ENCODE assay signal across 8 mouse cellular contexts in the genomic region with DNA sequence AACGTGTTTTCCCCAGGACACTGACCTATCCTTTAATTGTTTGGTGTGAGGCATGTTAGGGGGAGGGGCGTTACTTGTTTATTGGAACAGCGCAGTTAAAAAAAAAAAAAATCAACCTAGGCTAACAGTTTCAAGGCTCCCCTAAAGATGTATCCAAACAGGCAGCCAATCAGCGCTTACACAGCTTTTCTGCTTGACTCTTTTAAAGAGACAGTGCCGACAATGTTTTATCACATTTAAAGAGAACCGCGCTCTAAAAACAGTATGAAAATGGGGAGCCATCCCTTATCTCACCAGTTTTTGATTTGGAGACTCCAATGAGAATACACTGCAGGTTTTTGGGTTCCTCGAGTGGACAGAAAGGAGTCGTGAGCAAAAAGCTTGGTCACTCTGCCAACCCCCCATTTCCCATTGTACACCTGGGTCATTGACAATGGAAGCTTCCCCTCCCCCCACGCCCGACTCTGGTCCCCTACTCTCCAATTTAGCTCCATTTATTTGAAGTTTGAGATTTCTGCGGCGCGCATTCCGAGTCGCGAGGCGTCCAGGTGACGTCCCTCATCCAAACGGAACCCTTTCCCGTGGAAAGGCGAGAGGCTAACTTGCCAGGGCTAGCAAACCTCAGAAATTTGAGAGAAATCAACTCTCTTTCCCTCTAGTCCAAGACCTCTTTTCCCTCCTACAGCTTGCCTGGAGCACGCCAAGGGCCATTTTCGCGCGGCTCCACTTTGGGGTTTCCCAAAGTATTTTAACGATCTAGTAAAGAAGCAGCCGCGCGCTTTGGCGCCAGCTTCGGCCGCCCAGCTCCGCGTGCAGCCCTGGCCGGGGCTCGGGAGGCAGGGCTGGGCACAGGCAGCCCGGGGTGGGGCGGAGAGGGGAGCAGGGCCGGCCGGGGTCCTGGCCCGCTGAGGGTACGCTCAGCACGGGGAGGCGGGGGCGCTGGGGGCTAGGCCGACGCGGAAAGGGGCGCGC. TPM values are rescaled to one million over a fixed set of nuclear protein-coding genes. Genes with fewer than 3 reads are reported as not detected.
DNase-seq lines count a peak whose midpoint lies in the region; ATAC-seq and TF ChIP-seq lines count a peak whose summit lies in the region.

A gene (plus strand): TSS at position 501 of the 972 bp plus-strand sequence.

- ATAC-seq in forebrain, postnatal 0 days: peak; percentile 59
- peak; percentile 32 for ATAC-seq in lung, postnatal 0 days

- TF ChIP-seq EP300 in lung, postnatal 0 days (IDR thresholded peaks at IDR 0.05): peak; percentile 98

- H3K9me3 ChIP-seq in forebrain, postnatal 0 days (ENCODE audit: low read length): no peaks in the 10 kb centered on the region
- H3K9me3 ChIP-seq in hindbrain, embryonic 10.5 days: no peaks in the 10 kb centered on the region
- H3K9me3 ChIP-seq in lung, postnatal 0 days (ENCODE audit: low read length): no peaks in the 10 kb centered on the region

- H3K4me2 ChIP-seq in forebrain, postnatal 0 days (ENCODE audit: low read depth): peak within 1 kb of the TSS; percentile 97
- peak within 1 kb of the TSS; percentile 98 for H3K4me2 ChIP-seq in lung, postnatal 0 days (replicated peaks; ENCODE audit: low read depth, low read length)

- TF ChIP-seq CTCF in forebrain, postnatal 0 days (IDR thresholded peaks at IDR 0.05; ENCODE audit: low read depth): no peak
- TF ChIP-seq CTCF in lung, postnatal 0 days (IDR thresholded peaks at IDR 0.05): no peak

- H3K4me1 ChIP-seq in forebrain, postnatal 0 days (ENCODE audit: insufficient read depth): peaks cover 25% of the 10 kb centered on the region
- peaks cover 77% of the 10 kb centered on the region for H3K4me1 ChIP-seq in hindbrain, embryonic 10.5 days (replicated peaks)
- H3K4me1 ChIP-seq in lung, postnatal 0 days (ENCODE audit: insufficient read depth, low read depth, low read length): peaks cover 30% of the 10 kb centered on the region

- DNase-seq in MEL-GATA-1-ER (ENCODE audit: extremely low read depth, low read depth): peak; percentile 93
- DNase-seq in cerebellum, adult 18-20 months: peak; percentile 77 to 80
- DNase-seq in forebrain, postnatal 0 days: peak; percentile 93
- DNase-seq in hindbrain, embryonic 10.5 days (ENCODE audit: low spot score): peak; percentile 82
- peak; percentile 56 to 75 for DNase-seq in layer of hippocampus, postnatal 10 days (ENCODE audit: low spot score in 2 of 2)
- DNase-seq in lung, postnatal 0 days (ENCODE audit: low spot score): peak; percentile 97
- DNase-seq in ovary, postnatal 14 days (ENCODE audit: low spot score): peak; percentile 57
- DNase-seq in thymus, postnatal 10 days (ENCODE audit: low spot score in 2 of 2): peak; percentile 69 to 78

- WGBS in forebrain, postnatal 0 days: under 1% methylated on average over 37 of the region's 51 CpGs
- under 1% methylated on average over 51 of the region's 51 CpGs for WGBS in hindbrain, embryonic 10.5 days
- under 1% methylated on average over 43 of the region's 51 CpGs for WGBS in lung, postnatal 0 days

- H3K27ac ChIP-seq in forebrain, postnatal 0 days (ENCODE audit: low read depth, low read length): peak within 1 kb of the TSS; percentile 92
- peak within 1 kb of the TSS; percentile 100 for H3K27ac ChIP-seq in hindbrain, embryonic 10.5 days
- peak within 1 kb of the TSS; percentile 95 for H3K27ac ChIP-seq in lung, postnatal 0 days (ENCODE audit: low read length)

- H3K9ac ChIP-seq in forebrain, postnatal 0 days: peak within 1 kb of the TSS; percentile 89
- peak within 1 kb of the TSS; percentile 68 for H3K9ac ChIP-seq in lung, postnatal 0 days (replicated peaks; ENCODE audit: low read depth)

- peak within 1 kb of the TSS; percentile 91 for H3K4me3 ChIP-seq in forebrain, postnatal 0 days (ENCODE audit: low read depth, low read length)
- peak within 1 kb of the TSS; percentile 100 for H3K4me3 ChIP-seq in hindbrain, embryonic 10.5 days
- H3K4me3 ChIP-seq in lung, postnatal 0 days (ENCODE audit: low read depth, low read length): peak within 1 kb of the TSS; percentile 84

- H3K27me3 ChIP-seq in forebrain, postnatal 0 days (ENCODE audit: insufficient read depth, low read length): no peaks in the 10 kb centered on the region
- no peaks in the 10 kb centered on the region for H3K27me3 ChIP-seq in hindbrain, embryonic 10.5 days (ENCODE audit: insufficient read depth, poor library complexity, severe bottlenecking)
- H3K27me3 ChIP-seq in lung, postnatal 0 days (replicated peaks; ENCODE audit: insufficient read depth, low read length): no peaks in the 10 kb centered on the region

- H3K36me3 ChIP-seq in forebrain, postnatal 0 days (ENCODE audit: insufficient read depth): peaks cover 10% of the 10 kb centered on the region; the same call in 1 of the 2 replicates
- H3K36me3 ChIP-seq in hindbrain, embryonic 10.5 days: peaks cover 26% of the 10 kb centered on the region
- H3K36me3 ChIP-seq in lung, postnatal 0 days (ENCODE audit: insufficient read depth, low read length): 0 out of 2 replicates have a peak, but pooled peaks cover 6% of the 10 kb centered on the region

RNA-seq across cellular contexts. Expression of the gene that starts here (rescaled TPM):
- total RNA-seq in forebrain, postnatal 0 days (2014; rRNA removed): 113 and 137 TPM in 2 replicates
- 103 and 117 TPM in 2 replicates for polyA plus RNA-seq in forebrain, postnatal 0 days (2015; fragmentation: Nextera tagmentation; extraction: Ambion mirVana)
- polyA plus RNA-seq in hindbrain, embryonic 10.5 days (2016; fragmentation: Nextera tagmentation; extraction: Ambion mirVana): 140 and 180 TPM in 2 replicates
- 100 to 1,000 TPM in 1 of 2 experiments, 10 to 100 TPM in 1; 89.5 to 106 TPM for total RNA-seq in layer of hippocampus, postnatal 10 days (2021)
- polyA plus RNA-seq in lung, postnatal 0 days (2015; fragmentation: Nextera tagmentation; extraction: Ambion mirVana): 40.2 and 49.8 TPM in 2 replicates

Comparison
In these comparisons a context has a peak if more than half of its experiments do, and no peak if none do; other contexts are left out.
1. Peak in every context shown above with its lines: DNase-seq, ATAC-seq, H3K4me3 ChIP-seq and H3K27ac ChIP-seq.